Mouse (Mus musculus): ENCODE measurements at regions not wholly inside any gene's neighbourhood (a gene's known extent, or its start where the extent isn't known, plus 50 kb on each side); places are given as distances from the start of the nearest gene placed in this dataset.
A peak's percentile ranks its signal among the peaks of the same experiment; 100 is the strongest.

- no peaks in the 10 kb centered on the region for H3K9me3 ChIP-seq (replicated peaks; ENCODE audit: control insufficient read depth, insufficient read depth, low read length, poor library complexity, severe bottlenecking)
- H3K9ac ChIP-seq (ENCODE audit: low read depth, poor library complexity, severe bottlenecking): no peak overlapping the region
- H3K27me3 ChIP-seq (ENCODE audit: control insufficient read depth, insufficient read depth, low read length, poor library complexity, severe bottlenecking): no peaks in the 10 kb centered on the region
- no peak overlapping the region for H3K4me3 ChIP-seq (ENCODE audit: low read depth, low read length)
- H3K27ac ChIP-seq (ENCODE audit: insufficient read depth, low read length): no peak overlapping the region
- TF ChIP-seq CTCF (IDR thresholded peaks at IDR 0.05; ENCODE audit: low read depth, low read length): no peak
- TF ChIP-seq EP300 (IDR thresholded peaks at IDR 0.05; ENCODE audit: insufficient read depth, low read depth, low read length): no peak
- TF ChIP-seq POLR2A (IDR thresholded peaks at IDR 0.05; ENCODE audit: insufficient read depth, low read length): no peak
- H3K4me1 ChIP-seq (ENCODE audit: control insufficient read depth, insufficient read depth, low read length): no peaks in the 10 kb centered on the region
- H3K36me3 ChIP-seq (ENCODE audit: control insufficient read depth, insufficient read depth, low read length, poor library complexity, severe bottlenecking): no peaks in the 10 kb centered on the region
These were observed 165.1 kb upstream of the Mkln1 start for GRCm38 (mm10) chr6:31233252-31233993.

GRCm38 (mm10) chr6:31240051-31240450, 158.5 kb upstream of the Mkln1 start:
- Histone ChIP-seq H3K36me3 (ENCODE audit: control insufficient read depth, insufficient read depth, low read length, poor library complexity, severe bottlenecking) (no peaks in the 10 kb centered on the region), H3K9me3 (replicated peaks; ENCODE audit: control insufficient read depth, insufficient read depth, low read length, poor library complexity, severe bottlenecking) (no peaks in the 10 kb centered on the region), H3K4me3 (ENCODE audit: low read depth, low read length) (no peak overlapping the region), H3K27me3 (ENCODE audit: control insufficient read depth, insufficient read depth, low read length, poor library complexity, severe bottlenecking) (peaks cover 7% of the 10 kb centered on the region; the same call in 1 of the 2 replicates), H3K4me1 (ENCODE audit: control insufficient read depth, insufficient read depth, low read length) (peaks cover 2% of the 10 kb centered on the region), H3K9ac (ENCODE audit: low read depth, poor library complexity, severe bottlenecking) (no peak overlapping the region), H3K27ac (ENCODE audit: insufficient read depth, low read length) (no peak overlapping the region)
- no peak for TF ChIP-seq CTCF (IDR thresholded peaks at IDR 0.05; ENCODE audit: low read depth, low read length)
- peak; percentile 69; the same call in 1 of the 2 replicates for TF ChIP-seq EP300 (IDR thresholded peaks at IDR 0.05; ENCODE audit: insufficient read depth, low read depth, low read length)

GRCm38 (mm10) chr6:31250526-31250925, 148.0 kb upstream of the Mkln1 start:
- no peak overlapping the region for H3K4me3 ChIP-seq (ENCODE audit: low read depth, low read length)
- no peak for TF ChIP-seq POLR2A (IDR thresholded peaks at IDR 0.05; ENCODE audit: insufficient read depth, low read length)
- TF ChIP-seq CTCF (IDR thresholded peaks at IDR 0.05; ENCODE audit: low read depth, low read length): no peak
- no peak for TF ChIP-seq EP300 (IDR thresholded peaks at IDR 0.05; ENCODE audit: insufficient read depth, low read depth, low read length)
- H3K27me3 ChIP-seq (ENCODE audit: control insufficient read depth, insufficient read depth, low read length, poor library complexity, severe bottlenecking): peaks cover 2% of the 10 kb centered on the region; the same call in 1 of the 2 replicates
- H3K4me1 ChIP-seq (ENCODE audit: control insufficient read depth, insufficient read depth, low read length): no peaks in the 10 kb centered on the region
- H3K27ac ChIP-seq (ENCODE audit: insufficient read depth, low read length): no peak overlapping the region
- H3K36me3 ChIP-seq (ENCODE audit: control insufficient read depth, insufficient read depth, low read length, poor library complexity, severe bottlenecking): no peaks in the 10 kb centered on the region
- H3K9ac ChIP-seq (ENCODE audit: low read depth, poor library complexity, severe bottlenecking): no peak overlapping the region
- H3K9me3 ChIP-seq (replicated peaks; ENCODE audit: control insufficient read depth, insufficient read depth, low read length, poor library complexity, severe bottlenecking): no peaks in the 10 kb centered on the region

- Histone ChIP-seq H3K4me3 (ENCODE audit: low read depth, low read length) (no peak overlapping the region), H3K4me1 (ENCODE audit: control insufficient read depth, insufficient read depth, low read length) (no peaks in the 10 kb centered on the region), H3K9ac (ENCODE audit: low read depth, poor library complexity, severe bottlenecking) (no peak overlapping the region), H3K9me3 (replicated peaks; ENCODE audit: control insufficient read depth, insufficient read depth, low read length, poor library complexity, severe bottlenecking) (no peaks in the 10 kb centered on the region), H3K36me3 (ENCODE audit: control insufficient read depth, insufficient read depth, low read length, poor library complexity, severe bottlenecking) (no peaks in the 10 kb centered on the region), H3K27ac (ENCODE audit: insufficient read depth, low read length) (no peak overlapping the region), H3K27me3 (ENCODE audit: control insufficient read depth, insufficient read depth, low read length, poor library complexity, severe bottlenecking) (no peaks in the 10 kb centered on the region)
- TF ChIP-seq EP300 (IDR thresholded peaks at IDR 0.05; ENCODE audit: insufficient read depth, low read depth, low read length): no peak
- peak; percentile 15 for TF ChIP-seq POLR2A (IDR thresholded peaks at IDR 0.05; ENCODE audit: insufficient read depth, low read length)
- no peak for TF ChIP-seq CTCF (IDR thresholded peaks at IDR 0.05; ENCODE audit: low read depth, low read length)
These were observed 145.1 kb upstream of the Mkln1 start for GRCm38 (mm10) chr6:31253251-31253935.

- Histone ChIP-seq H3K27ac (ENCODE audit: insufficient read depth, low read length) (no peak overlapping the region), H3K9me3 (replicated peaks; ENCODE audit: control insufficient read depth, insufficient read depth, low read length, poor library complexity, severe bottlenecking) (no peaks in the 10 kb centered on the region), H3K36me3 (ENCODE audit: control insufficient read depth, insufficient read depth, low read length, poor library complexity, severe bottlenecking) (no peaks in the 10 kb centered on the region), H3K4me3 (ENCODE audit: low read depth, low read length) (no peak overlapping the region), H3K27me3 (ENCODE audit: control insufficient read depth, insufficient read depth, low read length, poor library complexity, severe bottlenecking) (no peaks in the 10 kb centered on the region), H3K4me1 (ENCODE audit: control insufficient read depth, insufficient read depth, low read length) (no peaks in the 10 kb centered on the region), H3K9ac (ENCODE audit: low read depth, poor library complexity, severe bottlenecking) (no peak overlapping the region)
- TF ChIP-seq EP300 (IDR thresholded peaks at IDR 0.05; ENCODE audit: insufficient read depth, low read depth, low read length) (no peak), CTCF (IDR thresholded peaks at IDR 0.05; ENCODE audit: low read depth, low read length) (no peak), POLR2A (IDR thresholded peaks at IDR 0.05; ENCODE audit: insufficient read depth, low read length) (no peak)
These were observed 137.7 kb upstream of the Mkln1 start for GRCm38 (mm10) chr6:31260645-31261345.
